Mouse (Mus musculus) forebrain, postnatal 0 days (tissue): Measurements from ENCODE around the gene Gm20532. TPM values are rescaled to one million over a fixed set of nuclear protein-coding genes. Genes with fewer than 3 reads are reported as not detected.

Source experiments
- ATAC-seq: fragments of 200-750 bp; cut with Nextera tagmentation; 2 replicates; pipeline ENCODE4 v1.8.0; 2017; ENCODE audit warnings: mild to moderate bottlenecking, moderate library complexity
- DNase-seq: peaks from one replicate; pipeline ENCODE4 v3.0.0-alpha.2; 2015
- H3K27ac ChIP-seq: fragments of 300-500 bp; sonication (generic); 2 replicates; pipeline ENCODE4 v1.5.1; 2014; ENCODE audit warnings: low read depth, mild to moderate bottlenecking, antibody characterized with exemption, low read length, moderate library complexity, mixed read lengths
- H3K27me3 ChIP-seq: fragments of 300-500 bp; sonication (generic); 2 replicates; pipeline ENCODE4 v1.6.1; 2014; ENCODE audit warnings: mild to moderate bottlenecking, low read length, mixed read lengths; ENCODE audit not compliant: insufficient read depth
- H3K36me3 ChIP-seq: fragments of 300-500 bp; sonication (generic); 2 replicates; pipeline ENCODE4 v1.6.1; 2014; ENCODE audit warnings: mild to moderate bottlenecking, moderate library complexity; ENCODE audit not compliant: insufficient read depth
- H3K4me1 ChIP-seq: fragments of 300-500 bp; sonication (generic); 2 replicates; pipeline ENCODE4 v1.6.1; 2014; ENCODE audit warnings: antibody characterized with exemption; ENCODE audit not compliant: insufficient read depth
- H3K4me2 ChIP-seq: fragments of 300-500 bp; sonication (generic); 2 replicates; pipeline ENCODE4 v1.6.1; 2014; ENCODE audit warnings: low read depth, mild to moderate bottlenecking, moderate library complexity
- H3K4me3 ChIP-seq: fragments of 300-500 bp; sonication (generic); 2 replicates; pipeline ENCODE4 v1.5.1; 2014; ENCODE audit warnings: low read depth, low read length, mixed read lengths
- H3K9ac ChIP-seq: fragments of 300-500 bp; sonication (generic); 2 replicates; pipeline ENCODE4 v1.6.1; 2014; ENCODE audit warnings: mild to moderate bottlenecking
- H3K9me3 ChIP-seq: fragments of 300-500 bp; sonication (generic); 2 replicates; pipeline ENCODE4 v1.6.1; 2016; ENCODE audit warnings: low read length
- CTCF ChIP-seq: sonication (generic); IDR thresholded peaks from 2 replicates; pipeline ENCODE4 v1.5.1; 2016; ENCODE audit warnings: antibody characterized with exemption, control low read depth, low read depth
- WGBS: fragments of 180-500 bp; shearing (Covaris S2); extraction: QIAGEN DNeasy Blood & Tissue Kit; methylation state at CpG from one replicate; pipeline ENCODE4 v1.1.7; 2014; 5-methylcytosine and 5-hydroxymethylcytosine counted together
- polyA plus RNA-seq: library from polyadenylated mRNA; unstranded; fragments of >200 nt; fragmentation: Nextera tagmentation; extraction: Ambion mirVana; gene quantifications from 2 replicates; pipeline ENCODE4 v1.2.1, GENCODE M21; 2015
- total RNA-seq: library from RNA; depleted of rRNA; stranded (reverse); fragments of >200 nt; gene quantifications from 2 replicates; pipeline ENCODE4 v1.2.3, GENCODE M21; 2014

Gene Gm20532
- total and polyA plus RNA-seq, 2 experiments from 2014 or later = not detected

GRCm38 (mm10) chr2:26607056-26607910 lies 20.8 kb downstream of the Gm20532 start:
- TF ChIP-seq CTCF = no peak
- ATAC-seq (no peak), DNase-seq (no peak)
- Histone ChIP-seq H3K36me3 (no peaks in the 10 kb centered on the region), H3K4me3 (no peak overlapping the region), H3K9ac (no peak overlapping the region), H3K27me3 (peaks cover 14% of the 10 kb centered on the region; the same call in 1 of the 2 replicates), H3K4me2 (no peak overlapping the region), H3K4me1 (no peaks in the 10 kb centered on the region), H3K9me3 (no peaks in the 10 kb centered on the region), H3K27ac (no peak overlapping the region)
- WGBS = 53% methylated on average over 6 of the region's 6 CpGs

- H3K9ac ChIP-seq = no peak overlapping the region
- ATAC-seq (no peak), DNase-seq (no peak)
- H3K27ac ChIP-seq = no peak overlapping the region
- no peaks in the 10 kb centered on the region for H3K36me3 ChIP-seq
- TF ChIP-seq CTCF = no peak
- H3K4me1 ChIP-seq = no peaks in the 10 kb centered on the region
- no peaks in the 10 kb centered on the region for H3K9me3 ChIP-seq
- no peak overlapping the region for H3K4me3 ChIP-seq
- H3K4me2 ChIP-seq = no peak overlapping the region
- H3K27me3 ChIP-seq = peaks cover 7% of the 10 kb centered on the region; the same call in 1 of the 2 replicates
Measured at GRCm38 (mm10) chr2:26608781-26609180, 22.3 kb downstream of the Gm20532 start.

DNA sequence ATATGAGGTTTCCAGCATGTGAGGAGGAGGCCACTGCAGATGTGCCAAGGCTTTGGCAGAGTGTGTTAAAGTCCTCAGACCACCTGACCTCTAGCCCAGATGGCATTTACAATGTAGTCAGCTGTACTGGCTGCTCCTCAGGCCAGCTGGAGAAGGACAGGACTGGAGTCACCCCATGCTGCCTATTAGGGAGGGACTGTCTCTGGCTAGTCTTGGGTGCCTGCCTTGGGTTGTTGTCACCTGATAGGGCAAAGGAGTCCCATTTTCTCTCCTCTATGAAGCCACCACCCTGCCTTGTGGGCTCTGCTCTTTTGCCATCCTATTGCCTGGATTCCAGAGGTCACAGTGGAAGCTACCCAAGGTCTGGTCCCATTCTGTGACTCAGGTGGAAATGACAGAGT lies 22.8 kb downstream of the Gm20532 start:
- H3K27ac ChIP-seq = no peak overlapping the region
- H3K4me1 ChIP-seq = no peaks in the 10 kb centered on the region
- H3K9ac ChIP-seq = no peak overlapping the region
- TF ChIP-seq CTCF = no peak
- H3K36me3 ChIP-seq = no peaks in the 10 kb centered on the region
- H3K9me3 ChIP-seq = no peaks in the 10 kb centered on the region
- no peak overlapping the region for H3K4me3 ChIP-seq
- ATAC-seq = no peak
- no peak for DNase-seq
- peaks cover 7% of the 10 kb centered on the region; the same call in 1 of the 2 replicates for H3K27me3 ChIP-seq
- H3K4me2 ChIP-seq = no peak overlapping the region

DNA sequence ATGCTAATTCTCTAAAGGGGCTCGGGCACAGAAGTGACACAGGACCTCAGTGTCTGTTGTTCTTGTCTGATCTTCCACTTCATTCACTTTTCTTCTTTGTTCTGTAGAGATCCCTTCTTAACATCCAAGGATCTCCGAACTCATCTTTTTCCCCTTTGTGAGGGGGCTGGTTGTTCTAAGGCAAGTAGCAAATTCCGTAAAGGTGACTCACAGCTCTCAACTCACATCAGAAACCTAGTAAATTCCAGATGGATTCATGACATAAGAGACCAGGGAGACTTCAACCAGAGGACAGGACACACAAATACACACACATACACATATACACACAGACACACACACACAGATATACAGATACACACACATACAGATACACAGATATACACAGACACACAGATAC lies 24.1 kb downstream of the Gm20532 start:
- DNase-seq = no peak

DNA sequence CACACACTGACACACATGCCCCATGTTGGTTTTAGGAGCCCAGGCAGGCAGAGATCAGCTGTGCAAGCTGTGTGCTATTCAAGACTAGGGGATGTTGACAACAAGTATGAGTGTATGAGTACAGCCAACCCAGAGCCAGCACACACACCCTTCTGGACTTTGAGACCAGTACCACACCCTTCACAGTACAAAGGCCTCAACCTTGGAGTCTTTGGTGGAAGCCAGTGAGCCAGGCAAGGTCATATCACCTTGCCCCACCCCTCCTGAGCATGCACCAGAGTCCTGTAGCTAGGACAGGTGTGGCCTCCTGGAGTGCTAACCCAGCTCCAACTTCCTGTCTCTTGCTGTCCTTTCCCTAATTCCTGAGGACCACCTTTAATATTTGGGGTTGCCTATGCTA lies 24.6 kb downstream of the Gm20532 start:
- H3K9ac ChIP-seq = no peak overlapping the region
- no peak overlapping the region for H3K4me2 ChIP-seq
- ATAC-seq (no peak), DNase-seq (no peak)
- H3K4me1 ChIP-seq = no peaks in the 10 kb centered on the region
- H3K27ac ChIP-seq = no peak overlapping the region
- no peaks in the 10 kb centered on the region for H3K9me3 ChIP-seq
- no peak overlapping the region for H3K4me3 ChIP-seq
- no peak for TF ChIP-seq CTCF
- H3K36me3 ChIP-seq = no peaks in the 10 kb centered on the region
- H3K27me3 ChIP-seq = no peaks in the 10 kb centered on the region

More for the DNA sequence above, 24.1 kb downstream of the Gm20532 start:
- Histone ChIP-seq H3K36me3 (no peaks in the 10 kb centered on the region), H3K27me3 (no peaks in the 10 kb centered on the region), H3K4me2 (no peak overlapping the region), H3K9me3 (no peaks in the 10 kb centered on the region), H3K27ac (no peak overlapping the region), H3K4me1 (no peaks in the 10 kb centered on the region), H3K4me3 (no peak overlapping the region), H3K9ac (no peak overlapping the region)
- 79% methylated on average over 3 of the region's 3 CpGs for WGBS
- ATAC-seq = no peak
- TF ChIP-seq CTCF = no peak

DNA sequence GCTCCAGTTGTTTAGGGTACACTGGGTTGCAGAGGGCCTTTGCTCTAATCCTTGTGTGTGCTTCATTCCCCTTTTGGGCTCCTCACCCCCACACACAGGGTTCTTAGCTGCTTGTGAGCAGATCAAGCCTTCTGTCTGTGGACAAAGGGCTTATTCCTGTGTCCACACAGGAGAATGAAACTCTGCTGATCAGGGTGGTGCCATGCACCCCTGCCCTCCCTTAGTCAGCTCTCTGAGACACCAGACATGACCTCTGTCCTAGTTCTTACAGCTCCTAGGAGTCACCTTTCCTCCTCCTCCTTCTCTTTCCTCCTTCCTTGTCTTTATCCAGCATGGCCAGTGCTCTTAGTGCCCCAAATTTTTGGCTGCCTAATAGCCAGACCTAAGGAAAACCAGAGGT lies 25.5 kb downstream of the Gm20532 start:
- DNase-seq (no peak), ATAC-seq (no peak)
- no peak overlapping the region for H3K4me3 ChIP-seq
- no peak overlapping the region for H3K9ac ChIP-seq
- H3K9me3 ChIP-seq = no peaks in the 10 kb centered on the region
- TF ChIP-seq CTCF = no peak
- H3K36me3 ChIP-seq = no peaks in the 10 kb centered on the region
- H3K27ac ChIP-seq = no peak overlapping the region
- H3K4me2 ChIP-seq = no peak overlapping the region
- H3K4me1 ChIP-seq = no peaks in the 10 kb centered on the region
- H3K27me3 ChIP-seq = no peaks in the 10 kb centered on the region

GRCm38 (mm10) chr2:26614903-26615302 lies 28.5 kb downstream of the Gm20532 start:
- no peak for TF ChIP-seq CTCF
- H3K4me1 ChIP-seq = no peaks in the 10 kb centered on the region
- H3K36me3 ChIP-seq = no peaks in the 10 kb centered on the region
- no peak overlapping the region for H3K4me2 ChIP-seq
- DNase-seq (no peak), ATAC-seq (no peak)
- no peak overlapping the region for H3K9ac ChIP-seq
- H3K4me3 ChIP-seq = no peak overlapping the region
- H3K9me3 ChIP-seq = no peaks in the 10 kb centered on the region
- H3K27me3 ChIP-seq = no peaks in the 10 kb centered on the region
- no peak overlapping the region for H3K27ac ChIP-seq
- WGBS = 77% methylated on average over 5 of the region's 5 CpGs
